Mouse (Mus musculus) brown adipose tissue, adult 24 weeks (tissue): Measurements from ENCODE around the gene Zdhhc22. TPM values are rescaled to one million over a fixed set of nuclear protein-coding genes. Genes with fewer than 3 reads are reported as not detected.

ENCODE experiments used
- H3K27ac ChIP-seq: fragments of 200-500 bp; replicated peaks from 2 replicates; pipeline ENCODE4 v1.5.1; 2012; ENCODE audit warnings: low read depth, mild to moderate bottlenecking, low read length
- H3K4me1 ChIP-seq: fragments of 200-500 bp; 2 replicates; pipeline ENCODE4 v1.6.1; 2012; ENCODE audit warnings: low read length, mixed read lengths; ENCODE audit not compliant: control insufficient read depth, insufficient read depth, insufficient read length
- H3K4me3 ChIP-seq: fragments of 200-500 bp; 2 replicates; pipeline ENCODE4 v1.5.1; 2012; ENCODE audit warnings: low read depth, mild to moderate bottlenecking, low read length, moderate library complexity; ENCODE audit not compliant: insufficient read depth
- polyA plus RNA-seq: library from polyadenylated mRNA; stranded (reverse); fragments of >200 nt; gene quantifications from 2 replicates; pipeline ENCODE4 v1.2.4, GENCODE M21; 2012; ENCODE audit not compliant: missing spikeins, insufficient read depth, insufficient read length

The Zdhhc22 gene
- not detected in 2 replicates for polyA plus RNA-seq

DNA sequence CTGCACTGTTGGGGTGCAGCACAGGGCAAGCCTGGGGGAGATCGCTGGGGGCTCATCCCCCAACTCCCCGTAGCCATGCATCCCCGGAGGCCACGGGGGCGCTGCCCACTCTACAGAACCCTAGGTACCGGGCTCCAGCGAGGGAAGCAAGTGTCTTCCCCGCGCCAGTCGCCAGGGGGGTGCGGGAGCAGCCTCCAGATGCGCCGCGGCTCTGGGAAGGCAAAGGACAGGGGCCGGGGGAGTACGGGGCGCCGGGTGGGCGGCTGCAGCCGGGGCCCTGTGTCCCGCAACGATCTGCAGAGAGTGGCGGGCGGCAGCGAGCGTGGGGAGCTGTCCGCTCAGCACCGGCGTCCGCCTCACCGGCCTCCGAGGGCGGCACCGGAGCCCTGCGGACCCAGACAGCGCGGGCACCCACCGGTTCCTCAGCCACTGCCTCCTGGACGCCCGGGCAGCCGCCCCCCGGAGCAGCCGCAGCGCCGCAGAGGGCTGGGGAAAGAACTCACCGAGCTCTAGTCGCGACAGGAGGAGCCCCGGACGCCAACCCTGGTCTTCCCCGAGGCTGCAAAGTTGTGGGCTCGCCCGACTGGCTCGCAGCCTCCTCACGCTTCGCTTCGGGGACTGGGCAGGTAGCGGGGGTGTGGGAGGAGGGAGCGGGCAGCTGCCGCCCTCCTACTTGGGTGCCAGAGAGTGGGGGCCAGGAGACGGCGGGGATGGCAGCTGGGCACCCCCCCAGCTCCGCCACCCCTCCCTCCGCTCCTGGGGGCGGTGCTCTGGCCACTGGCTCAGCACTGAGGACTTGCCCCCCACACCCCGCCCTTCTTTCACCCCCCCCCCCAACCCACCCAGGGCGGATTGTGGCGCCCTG lies at the start of gene Zdhhc22:
Gene Zdhhc22 (minus strand): TSS at position 541 of the 865 bp plus-strand sequence.
- Histone ChIP-seq H3K27ac (no peak within 1 kb of the TSS), H3K4me1 (no peaks in the 10 kb centered on the region), H3K4me3 (no peak within 1 kb of the TSS)

DNA sequence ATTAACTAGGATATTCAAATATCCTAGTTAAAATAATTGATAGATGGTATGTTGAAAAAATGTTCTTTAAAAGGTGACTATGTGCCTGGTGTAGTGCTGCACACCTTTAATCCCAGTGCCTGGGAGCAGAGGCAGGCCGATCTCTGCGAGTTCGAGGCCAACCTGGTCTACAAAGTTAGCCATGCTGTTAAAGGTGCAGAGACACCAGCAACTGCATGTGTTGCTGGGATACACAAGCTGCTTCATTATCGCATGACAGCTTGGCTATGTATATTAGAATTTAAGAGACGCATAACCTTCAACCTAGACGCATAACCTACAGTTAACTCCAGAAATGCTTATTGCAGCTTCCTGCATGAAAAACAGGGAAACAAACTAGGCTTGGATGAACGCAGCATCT lies 46.4 kb upstream of the Zdhhc22 start:
- no peaks in the 10 kb centered on the region for H3K4me1 ChIP-seq
- H3K27ac ChIP-seq: no peak overlapping the region
- no peak overlapping the region for H3K4me3 ChIP-seq

- no peak overlapping the region for H3K27ac ChIP-seq
- no peak overlapping the region for H3K4me3 ChIP-seq
- no peaks in the 10 kb centered on the region; the same call in 1 of the 2 replicates for H3K4me1 ChIP-seq
These were observed 41.0 kb upstream of the Zdhhc22 start for GRCm38 (mm10) chr12:87031163-87031763.

GRCm38 (mm10) chr12:87029251-87029976 lies 39.2 kb upstream of the Zdhhc22 start:
- H3K27ac ChIP-seq: no peak overlapping the region
- H3K4me1 ChIP-seq: no peaks in the 10 kb centered on the region; the same call in 1 of the 2 replicates
- H3K4me3 ChIP-seq: no peak overlapping the region

DNA sequence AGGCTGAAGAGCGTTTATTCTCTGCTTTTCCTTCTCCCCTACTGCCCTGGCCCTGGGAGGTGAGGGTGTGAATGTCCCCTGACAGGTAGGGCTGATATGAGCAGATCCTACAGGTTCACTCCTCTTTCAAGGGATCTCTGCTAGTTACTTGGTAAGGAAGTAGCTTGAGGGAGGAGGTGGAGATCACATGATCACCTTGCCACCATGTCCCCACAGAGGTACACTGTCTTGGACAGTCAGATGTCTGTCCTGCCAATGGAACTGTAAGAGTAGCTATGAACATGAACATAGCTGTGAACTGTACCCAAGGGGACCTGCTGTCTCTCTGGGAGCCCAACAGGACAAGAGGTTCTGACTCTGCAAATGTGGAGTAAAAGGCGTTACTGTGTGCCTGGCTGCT lies 37.8 kb upstream of the Zdhhc22 start:
- Histone ChIP-seq H3K4me3 (no peak overlapping the region), H3K4me1 (no peaks in the 10 kb centered on the region; the same call in 1 of the 2 replicates), H3K27ac (no peak overlapping the region)

DNA sequence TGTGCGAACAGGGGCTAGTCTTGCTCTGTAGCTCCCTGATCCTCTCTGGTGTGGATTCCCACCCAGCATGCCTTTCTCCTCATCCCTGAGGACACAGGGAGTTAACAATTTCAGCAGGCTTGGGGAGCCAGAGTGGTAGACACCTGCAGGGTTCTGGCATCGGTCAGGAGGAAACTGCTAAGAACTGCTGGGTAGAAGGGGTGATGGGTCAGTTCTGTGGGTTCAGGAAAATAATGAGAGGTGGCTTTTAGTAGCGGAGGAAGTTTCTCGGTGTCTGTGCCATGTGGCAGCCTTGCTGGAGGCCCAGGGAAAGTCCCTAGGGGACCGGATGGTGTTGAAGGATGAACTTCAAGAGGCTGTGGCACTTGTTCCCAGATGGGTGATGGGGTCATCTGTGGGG lies 37.2 kb upstream of the Zdhhc22 start:
- no peak overlapping the region for H3K4me3 ChIP-seq
- H3K27ac ChIP-seq: no peak overlapping the region
- H3K4me1 ChIP-seq: no peaks in the 10 kb centered on the region; the same call in 1 of the 2 replicates

GRCm38 (mm10) chr12:87026871-87027240 lies 36.6 kb upstream of the Zdhhc22 start:
- no peaks in the 10 kb centered on the region; the same call in 1 of the 2 replicates for H3K4me1 ChIP-seq
- H3K4me3 ChIP-seq: no peak overlapping the region
- no peak overlapping the region for H3K27ac ChIP-seq

- Histone ChIP-seq H3K4me1 (no peaks in the 10 kb centered on the region; the same call in 1 of the 2 replicates), H3K4me3 (no peak overlapping the region), H3K27ac (no peak overlapping the region)
These were observed 36.1 kb upstream of the Zdhhc22 start for GRCm38 (mm10) chr12:87026109-87026870.

DNA sequence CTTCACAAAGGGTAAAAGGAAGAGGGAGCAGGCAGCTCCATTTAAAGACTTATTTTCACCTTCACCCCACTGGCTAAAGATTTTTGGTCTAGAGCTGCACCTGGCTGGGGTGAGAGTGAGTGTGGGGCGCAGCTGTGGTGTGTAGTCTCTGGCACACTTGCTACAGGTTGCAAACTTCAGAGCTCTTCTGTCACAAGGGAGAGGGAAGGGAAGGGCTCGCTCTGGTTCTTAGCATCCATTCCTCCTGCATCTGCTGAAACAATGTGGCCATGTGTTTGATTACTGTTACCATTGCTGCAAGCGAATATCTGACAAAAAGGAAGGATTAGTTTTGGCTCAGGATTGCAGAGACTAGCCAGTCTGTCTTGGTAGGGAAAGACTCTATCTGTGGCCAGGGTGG lies 33.2 kb upstream of the Zdhhc22 start:
- H3K4me1 ChIP-seq: no peaks in the 10 kb centered on the region; the same call in 1 of the 2 replicates
- H3K4me3 ChIP-seq: no peak overlapping the region
- H3K27ac ChIP-seq: no peak overlapping the region

DNA sequence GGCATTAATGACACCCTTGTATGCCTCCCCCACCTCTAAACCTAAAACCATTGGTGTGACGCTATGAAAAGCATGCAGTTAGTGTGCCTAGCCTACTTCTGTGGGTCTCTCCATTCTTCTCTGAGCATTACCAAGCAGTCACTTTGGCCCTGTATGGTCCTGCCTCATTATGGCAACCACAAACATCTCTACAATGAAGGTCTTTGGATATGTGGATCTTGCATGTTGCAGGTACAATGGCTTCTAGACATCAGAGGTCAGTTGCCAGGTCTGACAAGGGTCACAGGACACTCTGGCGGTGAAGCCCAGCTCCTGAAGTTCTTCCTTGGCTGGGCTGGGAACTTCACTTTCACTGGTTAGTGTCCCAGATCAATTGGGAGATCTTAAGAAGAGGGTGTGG lies 31.8 kb upstream of the Zdhhc22 start:
- no peaks in the 10 kb centered on the region; the same call in 1 of the 2 replicates for H3K4me1 ChIP-seq
- no peak overlapping the region for H3K4me3 ChIP-seq
- no peak overlapping the region for H3K27ac ChIP-seq

DNA sequence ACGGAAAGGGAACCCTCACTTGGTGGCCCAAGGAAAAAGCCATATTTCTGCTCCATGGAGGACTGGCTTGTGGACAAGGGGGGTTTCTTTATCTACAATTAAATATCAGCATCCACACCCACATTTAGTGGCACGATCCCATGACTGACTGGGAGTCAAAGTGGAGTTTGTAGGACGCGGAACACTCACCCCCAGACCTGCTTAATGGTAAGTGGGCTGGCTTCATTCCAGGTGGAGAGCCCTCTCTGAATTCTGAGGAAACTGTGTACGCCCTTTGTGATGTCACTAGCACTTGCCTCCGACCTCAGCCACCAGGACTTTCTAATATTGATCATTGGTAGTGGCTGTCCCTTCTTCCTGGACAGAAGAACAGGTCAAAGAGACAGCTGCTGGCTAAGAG lies 30.8 kb upstream of the Zdhhc22 start, which contains the start of gene Tmem63c:
Gene Tmem63c (plus strand): TSS at position 301 of the 400 bp plus-strand sequence.
- H3K27ac ChIP-seq: no peak within 1 kb of the TSS
- no peaks in the 10 kb centered on the region for H3K4me1 ChIP-seq
- no peak within 1 kb of the TSS for H3K4me3 ChIP-seq

DNA sequence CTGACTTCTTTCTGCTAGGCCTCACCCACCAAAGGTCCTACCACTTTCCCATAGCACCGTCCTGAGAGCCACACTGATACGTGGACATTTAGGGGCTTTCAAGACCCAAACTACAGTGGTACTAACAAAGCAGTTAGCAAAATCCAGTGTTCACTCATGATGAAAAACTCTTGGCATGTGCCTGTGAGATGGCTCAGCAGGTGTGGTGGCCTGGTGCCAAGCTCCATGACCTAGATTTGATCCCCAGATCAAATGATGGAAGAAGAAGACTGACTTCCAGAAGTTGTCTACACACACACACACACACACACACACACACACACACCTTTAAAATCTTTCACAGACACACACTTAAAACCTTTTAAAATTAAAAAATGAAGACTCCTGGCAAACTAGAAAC lies 28.5 kb upstream of the Zdhhc22 start:
- H3K27ac ChIP-seq: no peak overlapping the region
- no peak overlapping the region for H3K4me3 ChIP-seq
- no peaks in the 10 kb centered on the region for H3K4me1 ChIP-seq

DNA sequence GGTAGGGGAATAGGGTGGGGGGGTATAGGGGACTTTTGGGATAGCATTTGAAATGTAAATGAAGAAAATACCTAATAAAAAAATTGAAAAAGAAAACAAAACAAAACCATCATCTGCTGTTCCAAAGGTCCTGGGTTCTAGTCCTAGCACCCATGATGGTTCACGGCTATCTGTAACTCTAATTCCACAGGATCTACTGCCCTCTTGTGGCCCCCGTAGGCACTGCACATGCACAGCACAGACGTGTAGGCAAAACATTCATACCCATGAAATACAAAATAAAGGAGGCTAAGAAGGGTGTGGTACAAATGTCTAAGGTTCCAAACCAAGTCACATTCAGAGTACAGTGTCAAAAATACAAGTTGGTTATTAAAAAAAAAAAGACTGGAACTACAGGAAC lies 26.8 kb upstream of the Zdhhc22 start:
- Histone ChIP-seq H3K27ac (no peak overlapping the region), H3K4me1 (no peaks in the 10 kb centered on the region), H3K4me3 (no peak overlapping the region)

- Histone ChIP-seq H3K27ac (no peak overlapping the region), H3K4me1 (no peaks in the 10 kb centered on the region), H3K4me3 (no peak overlapping the region)
These were observed 14.4 kb upstream of the Zdhhc22 start for GRCm38 (mm10) chr12:87004596-87004995.
